In genomic region chr15:80358798-80359197, GRCm38 (mm10) we compare ENCODE assay signal across 17 mouse cellular contexts.
DNase-seq lines count a peak whose midpoint lies in the region; ATAC-seq lines count a peak whose summit lies in the region.
"Had no signal": no experiment of that assay in that cellular context is flagged by ENCODE, and none has a peak within 500 bp of the region (broad histone marks: within the 10 kb centered on the region; RNA-seq: fewer than 3 reads in every experiment).

No protein-coding gene starts in this region.

- no peak for ATAC-seq in midbrain, embryonic 14.5 days (ENCODE audit: low FRiP score, low TSS enrichment)
- ATAC-seq in midbrain, embryonic 13.5 days: no peak
- ATAC-seq: forebrain, embryonic 14.5 days; Patski had no signal

- H3K36me3 ChIP-seq in midbrain, embryonic 14.5 days (ENCODE audit: control insufficient read depth, insufficient read depth, low read length): no peaks in the 10 kb centered on the region
- H3K36me3 ChIP-seq in midbrain, embryonic 13.5 days: no peaks in the 10 kb centered on the region
- H3K36me3 ChIP-seq: embryonic facial prominence, embryonic 13.5 days; limb, embryonic 13.5 days; midbrain, embryonic 10.5 days; neural tube, embryonic 13.5 days had no signal

- peak; percentile 11 to 15 for DNase-seq in heart, postnatal 14 days
- DNase-seq in heart, adult 18-20 months: no peak
- DNase-seq in midbrain, embryonic 14.5 days: peak; percentile 20
- DNase-seq in adrenal gland, postnatal 36 days: peak; percentile 65 to 72
- peak; percentile 88 to 89 for DNase-seq in cerebellum, postnatal 14 days
- DNase-seq in thymus, postnatal 4 days: no peak
- DNase-seq in embryo, embryonic 10 days (ENCODE audit: low spot score): no peak
- DNase-seq: lung, embryonic 14.5 days; spleen, adult 18-20 months had no signal

- no peak overlapping the region for H3K4me3 ChIP-seq in midbrain, embryonic 14.5 days (replicated peaks; ENCODE audit: low read depth, low read length)
- no peak overlapping the region for H3K4me3 ChIP-seq in midbrain, embryonic 13.5 days (replicated peaks)
- H3K4me3 ChIP-seq: embryonic facial prominence, embryonic 13.5 days; limb, embryonic 13.5 days; midbrain, embryonic 10.5 days; neural tube, embryonic 13.5 days had no signal

- no peak overlapping the region for H3K27ac ChIP-seq in midbrain, embryonic 14.5 days (replicated peaks; ENCODE audit: low read depth, low read length)
- no peak overlapping the region for H3K27ac ChIP-seq in midbrain, embryonic 13.5 days
- H3K27ac ChIP-seq: embryonic facial prominence, embryonic 13.5 days; limb, embryonic 13.5 days; midbrain, embryonic 10.5 days; neural tube, embryonic 13.5 days had no signal

- H3K4me1 ChIP-seq in midbrain, embryonic 14.5 days (ENCODE audit: control insufficient read depth, insufficient read depth, low read length): no peaks in the 10 kb centered on the region
- peaks cover 10% of the 10 kb centered on the region for H3K4me1 ChIP-seq in midbrain, embryonic 13.5 days (replicated peaks)
- H3K4me1 ChIP-seq: midbrain, embryonic 10.5 days had no signal

- WGBS in midbrain, embryonic 14.5 days: 90% methylated on average over 19 of the region's 19 CpGs
- whole genome bisulfite sequencing in midbrain, embryonic 13.5 days: 90% methylated on average over 19 of the region's 19 CpGs

- no peak overlapping the region for H3K9ac ChIP-seq in midbrain, embryonic 14.5 days (replicated peaks; ENCODE audit: low read length)
- no peak overlapping the region for H3K9ac ChIP-seq in midbrain, embryonic 13.5 days (replicated peaks)
- H3K9ac ChIP-seq: embryonic facial prominence, embryonic 13.5 days; limb, embryonic 13.5 days; lung, embryonic 14.5 days; neural tube, embryonic 13.5 days had no signal

- H3K9me3 ChIP-seq in midbrain, embryonic 14.5 days (ENCODE audit: control insufficient read depth, low read length): no peaks in the 10 kb centered on the region
- H3K9me3 ChIP-seq in midbrain, embryonic 13.5 days: no peaks in the 10 kb centered on the region
- H3K9me3 ChIP-seq: embryonic facial prominence, embryonic 13.5 days; limb, embryonic 13.5 days; midbrain, embryonic 10.5 days; neural tube, embryonic 13.5 days had no signal

- H3K27me3 ChIP-seq in midbrain, embryonic 14.5 days (ENCODE audit: control insufficient read depth, insufficient read depth, low read length): no peaks in the 10 kb centered on the region
- H3K27me3 ChIP-seq in midbrain, embryonic 13.5 days: 0 out of 2 replicates have a peak, but pooled peaks cover 3% of the 10 kb centered on the region
- H3K27me3 ChIP-seq: limb, embryonic 13.5 days; neural tube, embryonic 13.5 days had no signal

- intact Hi-C loops in heart, postnatal 14 days (cut with DNase I): no loop called here

- H3K4me2 ChIP-seq in midbrain, embryonic 14.5 days (ENCODE audit: low read length): no peak overlapping the region
- no peak overlapping the region for H3K4me2 ChIP-seq in midbrain, embryonic 13.5 days (replicated peaks)
- H3K4me2 ChIP-seq: embryonic facial prominence, embryonic 13.5 days; heart, embryonic 11.5 days; limb, embryonic 13.5 days; lung, embryonic 14.5 days; neural tube, embryonic 13.5 days had no signal

Comparison
In these comparisons a context has a peak if more than half of its experiments do, and no peak if none do; other contexts are left out.
1. DNase-seq: peak in heart, postnatal 14 days (2 of 2), midbrain, embryonic 14.5 days (single experiment), adrenal gland, postnatal 36 days (2 of 2) and cerebellum, postnatal 14 days (2 of 2); none in heart, adult 18-20 months (0 of 2), thymus, postnatal 4 days (single experiment) and embryo, embryonic 10 days (single experiment).